Mouse (Mus musculus) right cerebral cortex, adult 18-20 months (tissue): ENCODE data around the gene Wdr54.
"Not testable (repeated sequence)": the region's sequence is repeated elsewhere in the genome, so short reads cannot be mapped to it uniquely, and the experiment has no call there.

Source experiments
- DNase-seq: peaks from one replicate; pipeline ENCODE4 v3.0.0; 2022; ENCODE audit warnings: mixed read lengths

Wdr54 gene

DNA sequence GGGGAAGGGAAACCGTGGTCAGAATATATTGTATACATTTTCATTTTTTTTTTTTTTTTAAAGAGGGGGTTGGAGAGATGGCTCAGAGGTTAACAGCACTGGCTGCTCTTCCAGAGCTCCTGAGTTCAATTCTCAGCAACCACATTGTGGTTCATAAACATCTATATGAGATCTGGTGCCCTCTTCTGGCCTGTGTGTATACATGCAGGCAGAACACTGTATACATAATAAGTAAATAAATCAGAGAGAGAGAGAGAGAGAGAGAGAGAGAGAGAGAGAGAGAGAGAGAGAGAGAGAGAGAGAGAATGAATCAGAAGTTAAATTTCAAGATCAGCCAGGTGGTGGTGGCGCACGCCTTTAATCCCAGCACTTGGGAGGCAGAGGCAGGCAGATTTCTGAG is 3.3 kb upstream of the Wdr54 start:
- not testable (repeated sequence) for DNase-seq

- DNase-seq: no peak
Observed at GRCm38 (mm10) chr6:83155552-83156238, 502 bp downstream of the Wdr54 start.

GRCm38 (mm10) chr6:83153485-83153884 is 2.7 kb downstream of the Wdr54 start:
- DNase-seq: no peak

DNA sequence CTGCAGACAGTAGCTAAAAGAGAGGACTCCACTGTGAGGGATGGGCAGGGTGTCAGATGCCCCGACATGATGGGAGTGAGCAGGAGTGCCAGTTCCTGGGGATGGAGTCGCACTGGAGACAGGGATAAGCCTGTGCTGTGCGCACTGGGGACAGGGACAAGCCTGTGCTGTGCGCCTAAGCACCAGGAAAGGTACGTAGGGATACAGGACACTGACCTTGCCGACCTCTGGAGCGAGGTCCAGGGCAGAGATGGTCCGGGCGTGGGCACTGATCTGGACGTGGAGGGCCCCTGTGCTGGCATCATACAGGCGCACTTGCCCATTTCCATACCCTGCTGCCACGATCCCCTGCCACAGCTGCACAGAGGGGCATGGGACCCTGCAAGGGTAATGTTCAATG is 3.2 kb downstream of the Wdr54 start:
- no peak for DNase-seq

GRCm38 (mm10) chr6:83151721-83152120 is 4.5 kb downstream of the Wdr54 start:
- no peak for DNase-seq

DNA sequence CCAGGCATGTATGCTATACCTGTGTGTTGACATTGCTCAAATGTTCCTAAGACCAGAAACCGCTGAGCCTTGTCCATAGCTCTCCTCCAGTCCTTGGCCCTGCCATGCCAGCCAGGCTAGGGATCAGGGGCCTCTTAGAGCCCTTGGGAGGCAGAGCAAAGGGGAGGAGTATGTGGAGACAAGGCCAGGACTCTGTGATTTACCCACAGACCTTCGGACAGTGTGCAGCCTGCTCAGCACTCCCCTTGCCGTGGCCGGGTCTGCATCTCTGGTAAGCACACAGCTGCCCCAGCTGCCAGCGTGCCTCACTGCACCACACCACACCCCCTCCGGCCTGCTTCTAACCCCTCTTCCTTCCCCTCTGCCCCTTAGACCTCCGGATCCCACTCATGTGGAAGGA is 8.9 kb downstream of the Wdr54 start:
- DNase-seq: no peak

DNA sequence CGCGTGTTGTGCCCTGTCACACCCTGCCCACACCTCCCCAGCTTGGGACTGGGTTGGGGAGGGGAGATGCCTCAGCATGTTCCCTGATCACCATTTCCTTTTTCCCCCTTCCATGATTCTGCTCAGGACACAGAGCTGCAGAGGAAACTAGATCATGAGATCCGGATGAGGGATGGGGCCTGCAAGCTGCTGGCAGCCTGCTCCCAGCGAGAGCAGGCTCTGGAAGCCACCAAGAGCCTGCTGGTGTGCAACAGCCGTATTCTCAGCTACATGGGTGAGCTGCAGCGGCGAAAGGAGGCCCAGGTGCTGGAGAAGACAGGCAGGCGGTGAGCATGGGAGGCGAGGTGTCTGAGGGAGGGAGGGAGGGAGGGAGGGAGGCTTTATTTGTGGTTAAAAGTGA is 10.4 kb downstream of the Wdr54 start:
- DNase-seq: no peak

GRCm38 (mm10) chr6:83145209-83145608 is 11.0 kb downstream of the Wdr54 start:
- DNase-seq: no peak

GRCm38 (mm10) chr6:83142886-83143285 is 13.3 kb downstream of the Wdr54 start:
- peak; percentile 70 for DNase-seq

GRCm38 (mm10) chr6:83142211-83142731 is 13.9 kb downstream of the Wdr54 start:
- DNase-seq: peak; percentile 80

DNA sequence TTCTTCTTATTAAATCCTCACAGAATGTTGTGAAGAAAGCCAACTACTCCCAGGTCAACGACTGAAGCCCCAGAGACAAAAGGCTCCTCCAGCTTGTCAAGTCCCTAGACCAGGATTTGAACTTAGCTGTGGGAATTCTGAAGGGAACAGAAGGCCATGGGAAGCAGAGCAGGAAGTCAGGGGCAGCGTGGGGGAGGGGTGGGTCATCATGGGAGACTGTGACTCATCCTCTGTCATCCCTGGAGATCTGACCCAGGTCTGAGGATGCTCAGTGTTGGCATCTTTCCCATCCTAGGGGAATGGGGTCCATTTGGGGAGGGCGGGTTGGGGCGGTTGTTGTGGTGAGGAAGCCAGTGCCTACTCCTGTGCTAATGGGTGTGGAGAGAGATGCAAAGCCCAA is 14.6 kb downstream of the Wdr54 start:
- DNase-seq: no peak

DNA sequence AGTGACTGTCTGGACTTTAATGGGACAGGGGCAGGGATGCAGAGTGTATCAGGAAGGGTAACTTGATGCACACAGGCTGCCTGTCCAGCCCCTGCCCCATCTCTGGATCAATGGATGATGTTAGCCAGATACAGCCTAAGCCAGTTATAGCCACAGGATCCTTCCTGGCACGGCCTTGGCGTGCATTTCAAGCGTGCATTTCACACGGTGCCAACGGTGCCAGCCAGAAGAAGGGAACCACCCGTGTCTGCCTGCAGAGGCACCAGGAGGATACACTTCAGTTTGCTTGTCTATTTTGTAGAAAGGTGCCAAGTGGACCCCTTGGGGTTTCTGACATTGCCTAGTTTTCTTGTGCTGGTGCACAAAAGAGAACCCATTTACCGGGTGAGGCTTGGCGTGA is 16.2 kb downstream of the Wdr54 start:
- no peak for DNase-seq

GRCm38 (mm10) chr6:83138056-83138455 is 18.1 kb downstream of the Wdr54 start:
- DNase-seq: no peak

DNA sequence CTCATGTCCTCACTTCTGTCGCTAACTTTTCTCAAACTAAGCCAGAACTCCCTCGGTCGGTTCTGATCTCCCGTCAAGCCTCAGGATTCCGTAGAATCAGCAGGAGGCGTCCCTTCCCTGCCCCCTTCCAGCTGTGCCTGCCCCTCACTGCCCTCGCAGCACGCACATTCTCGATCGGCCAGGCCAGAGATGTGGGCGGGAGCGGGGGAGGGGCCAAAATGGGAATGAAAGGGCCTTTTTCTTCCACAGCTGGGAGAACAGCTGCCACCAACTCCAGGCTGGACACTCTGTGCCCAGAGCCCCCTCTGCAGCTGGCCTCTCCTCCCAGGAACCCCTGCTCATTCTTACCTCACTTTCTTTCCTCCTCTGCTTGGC is 18.6 kb downstream of the Wdr54 start:
- DNase-seq: peak; percentile 77

GRCm38 (mm10) chr6:83136881-83137575 is 19.2 kb downstream of the Wdr54 start:
- DNase-seq: no peak

- DNase-seq: no peak
Observed at GRCm38 (mm10) chr6:83136291-83136880, 19.8 kb downstream of the Wdr54 start.

- no peak for DNase-seq
Observed at GRCm38 (mm10) chr6:83135571-83136161, 20.5 kb downstream of the Wdr54 start.

DNA sequence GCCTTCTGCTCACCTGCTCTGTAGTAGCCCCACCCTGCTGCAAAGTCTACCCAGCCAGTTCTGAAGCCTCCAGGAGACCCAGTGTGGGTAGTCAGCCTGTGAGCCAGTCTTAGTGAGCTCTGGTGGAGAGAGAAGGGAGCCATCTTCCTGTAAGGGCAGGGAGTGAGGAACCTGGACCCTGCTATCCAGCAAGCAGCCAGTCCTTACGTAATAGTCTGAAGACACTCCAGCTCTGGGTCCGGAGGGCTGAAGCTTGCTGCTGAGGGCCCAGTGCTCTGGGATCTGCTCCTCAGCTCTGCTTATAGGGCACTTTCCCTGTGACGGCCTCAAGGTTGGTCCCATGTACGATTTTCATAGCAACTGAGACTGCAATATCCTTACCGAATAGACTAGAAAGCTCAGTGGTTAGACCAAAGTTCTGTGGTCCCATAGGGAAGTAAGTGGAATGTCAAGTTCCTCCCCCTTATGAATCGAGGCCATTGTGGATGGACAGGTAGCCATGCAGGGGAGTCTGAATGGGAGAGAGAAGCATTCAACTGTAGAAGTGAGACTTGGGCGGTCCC is 21.2 kb downstream of the Wdr54 start, which contains the start of gene Rtkn:
Gene Rtkn, plus strand, starts transcription at position 513 of the 563 bp plus-strand sequence.
- no peak for DNase-seq

- no peak for DNase-seq
Observed at GRCm38 (mm10) chr6:83134226-83134625, 22.0 kb downstream of the Wdr54 start.

DNA sequence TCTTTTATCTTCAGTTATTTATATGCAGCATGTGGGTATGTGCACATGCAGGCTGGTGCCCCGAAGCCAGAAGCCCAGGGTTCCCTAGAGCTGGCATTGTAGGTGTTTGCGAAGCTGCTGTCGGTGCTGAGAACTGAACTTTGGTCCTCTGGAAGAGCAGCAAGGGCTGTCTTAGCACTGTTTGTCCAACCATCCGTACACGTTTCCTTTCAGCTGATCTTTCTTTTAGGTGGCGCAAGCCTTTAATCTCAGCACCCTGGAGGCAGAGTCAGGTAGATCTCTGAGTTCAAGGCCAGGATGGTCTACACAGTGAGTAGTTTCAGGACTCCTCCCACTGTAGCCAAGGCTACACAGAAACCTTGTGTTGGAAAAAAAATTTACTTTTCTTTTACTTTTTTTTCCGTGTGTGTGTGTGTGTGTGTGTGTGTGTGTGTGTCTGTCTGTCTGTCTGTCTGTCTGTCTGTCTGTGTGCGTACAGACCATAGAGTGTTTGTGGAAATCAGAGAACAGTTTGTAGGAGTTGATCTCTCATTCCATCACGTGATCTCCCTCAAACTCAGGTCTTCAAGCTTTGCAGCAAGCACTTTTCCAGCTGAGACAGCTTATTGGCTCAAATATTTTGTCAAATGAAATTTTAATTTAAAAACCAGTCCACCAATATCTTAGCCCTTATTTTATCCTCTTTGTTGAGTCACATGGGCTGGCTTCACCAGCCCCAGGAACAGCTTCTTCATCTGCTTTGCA is 23.8 kb downstream of the Wdr54 start:
- no peak for DNase-seq

DNA sequence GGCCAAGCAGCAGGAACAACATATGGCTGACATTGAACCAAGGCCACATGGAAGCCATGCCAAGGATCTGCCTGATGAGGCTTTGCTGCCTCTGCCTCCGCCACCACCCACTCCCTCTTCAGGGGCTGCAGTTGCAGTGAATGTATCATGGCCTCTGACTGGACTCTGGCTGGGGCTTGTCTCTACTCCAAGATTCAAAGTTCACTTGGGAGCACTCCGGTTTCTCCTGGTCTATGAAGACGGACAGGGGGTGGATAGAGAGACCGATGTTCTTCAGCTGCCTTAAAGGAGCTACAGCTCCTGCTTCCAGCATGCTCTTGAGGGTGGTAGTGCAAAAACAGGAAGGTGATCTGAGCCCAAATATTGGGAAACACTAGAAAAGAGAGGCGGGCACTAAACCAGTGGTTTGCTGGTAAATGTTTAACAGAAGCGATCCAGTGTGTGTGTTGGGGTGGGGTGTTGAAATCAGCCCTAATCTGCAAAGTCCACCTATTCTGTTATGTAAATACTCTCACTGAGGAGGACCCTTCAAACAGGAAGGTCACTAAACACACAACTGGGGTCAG is 24.6 kb downstream of the Wdr54 start:
- DNase-seq: no peak

GRCm38 (mm10) chr6:83127419-83127818 is 28.8 kb downstream of the Wdr54 start:
- DNase-seq: no peak
